Mouse (Mus musculus) neural tube, embryonic 13.5 days (tissue): ENCODE measurements at regions not wholly inside any gene's neighbourhood (a gene's known extent, or its start where the extent isn't known, plus 50 kb on each side); places are given as distances from the start of the nearest gene placed in this dataset.
"Not testable (repeated sequence)": the region's sequence is repeated elsewhere in the genome, so short reads cannot be mapped to it uniquely, and the experiment has no call there.

Source experiments
- ATAC-seq: fragments of 200-750 bp; cut with Nextera tagmentation; 2 replicates; pipeline ENCODE4 v1.8.0; 2017; ENCODE audit warnings: low read depth, mild to moderate bottlenecking, moderate TSS enrichment, moderate library complexity
- H3K27ac ChIP-seq: fragments of 300-500 bp; sonication (generic); replicated peaks from 2 replicates; pipeline ENCODE4 v1.5.1; 2015; ENCODE audit warnings: moderate library complexity, mild to moderate bottlenecking, inconsistent platforms
- H3K27me3 ChIP-seq: fragments of 300-500 bp; sonication (generic); 2 replicates; pipeline ENCODE4 v1.6.1; 2015; ENCODE audit warnings: mild to moderate bottlenecking, inconsistent platforms
- H3K36me3 ChIP-seq: fragments of 300-500 bp; sonication (generic); 2 replicates; pipeline ENCODE4 v1.6.1; 2015; ENCODE audit warnings: mild to moderate bottlenecking, inconsistent platforms
- H3K4me1 ChIP-seq: fragments of 300-500 bp; sonication (generic); replicated peaks from 2 replicates; pipeline ENCODE4 v1.6.1; 2015; ENCODE audit warnings: inconsistent platforms
- H3K4me2 ChIP-seq: fragments of 300-500 bp; sonication (generic); 2 replicates; pipeline ENCODE4 v1.6.1; 2015; ENCODE audit warnings: inconsistent platforms, mild to moderate bottlenecking, moderate library complexity
- H3K4me3 ChIP-seq: fragments of 300-500 bp; sonication (generic); 2 replicates; pipeline ENCODE4 v1.5.1; 2015; ENCODE audit warnings: mild to moderate bottlenecking, inconsistent platforms
- H3K9ac ChIP-seq: fragments of 300-500 bp; sonication (generic); 2 replicates; pipeline ENCODE4 v1.6.1; 2015; ENCODE audit warnings: moderate library complexity, mild to moderate bottlenecking, inconsistent platforms
- H3K9me3 ChIP-seq: fragments of 300-500 bp; sonication (generic); 2 replicates; pipeline ENCODE4 v1.6.1; 2016; ENCODE audit warnings: inconsistent platforms
- whole genome bisulfite sequencing: fragments of 180-500 bp; shearing (Covaris S2); methylation state at CpG from one replicate; pipeline ENCODE4 v1.1.7; 2015; 5-methylcytosine and 5-hydroxymethylcytosine counted together

DNA sequence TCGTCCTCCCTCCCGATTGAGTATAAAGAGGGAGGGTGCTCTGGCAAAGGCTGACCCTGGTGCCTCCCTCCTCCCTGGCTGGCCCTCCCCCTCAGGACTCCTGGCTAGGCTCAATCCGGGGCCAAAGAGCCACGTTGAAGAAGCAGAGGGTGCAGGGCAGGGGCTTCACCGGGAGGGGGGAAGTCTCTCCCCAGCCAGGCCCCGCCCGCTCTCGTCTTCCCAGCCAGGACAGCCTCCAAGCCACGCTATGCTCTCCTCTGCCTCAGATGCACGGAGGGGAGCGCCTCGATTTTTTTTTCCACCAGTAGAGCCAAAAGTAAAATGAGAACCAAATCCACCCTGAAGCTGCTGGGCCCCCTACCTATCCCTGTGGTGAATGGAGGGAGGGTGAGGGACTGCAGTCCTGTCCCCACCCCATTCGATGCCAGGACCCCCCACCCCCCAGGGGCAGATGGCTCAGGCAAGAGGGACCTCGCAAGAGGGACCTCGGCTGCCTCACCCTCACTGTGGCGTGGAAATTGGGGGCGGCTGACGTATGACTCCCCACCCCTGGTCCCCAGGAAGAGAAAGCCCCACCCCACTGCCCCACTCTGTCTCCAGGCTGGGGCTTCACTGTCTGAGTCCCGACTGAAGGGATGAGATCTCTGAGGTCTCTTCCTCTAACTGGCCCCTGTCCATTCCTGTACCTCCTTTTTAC is 53.2 kb upstream of the Col1a1 start:
- Histone ChIP-seq H3K4me2 (peak overlapping the region; percentile 40), H3K9ac (peak overlapping the region; percentile 50), H3K4me3 (no peak overlapping the region), H3K36me3 (no peaks in the 10 kb centered on the region), H3K9me3 (no peaks in the 10 kb centered on the region), H3K4me1 (peaks cover 23% of the 10 kb centered on the region), H3K27me3 (peaks cover 39% of the 10 kb centered on the region), H3K27ac (0 out of 2 replicates have a peak overlapping the region, but pooled peaks have one; percentile 61)
- ATAC-seq, result 0 out of 2 replicates have a peak, but pooled peaks have one; percentile 54
- 5% methylated on average over 19 of the region's 19 CpGs for WGBS

- Histone ChIP-seq H3K27ac (peak overlapping the region; percentile 61), H3K4me1 (peaks cover 23% of the 10 kb centered on the region), H3K4me3 (no peak overlapping the region), H3K9ac (no peak overlapping the region), H3K36me3 (no peaks in the 10 kb centered on the region), H3K9me3 (no peaks in the 10 kb centered on the region), H3K27me3 (peaks cover 39% of the 10 kb centered on the region), H3K4me2 (peak overlapping the region; percentile 40)
- ATAC-seq, result no peak
- 20% methylated on average over 9 of the region's 9 CpGs for WGBS
Measured at GRCm38 (mm10) chr11:94881982-94882686, 53.9 kb upstream of the Col1a1 start.

- Histone ChIP-seq H3K36me3 (no peaks in the 10 kb centered on the region), H3K27me3 (peaks cover 39% of the 10 kb centered on the region), H3K9me3 (no peaks in the 10 kb centered on the region), H3K9ac (peak overlapping the region; percentile 66), H3K4me2 (peak overlapping the region; percentile 54), H3K4me1 (peaks cover 23% of the 10 kb centered on the region), H3K4me3 (peak overlapping the region; percentile 24), H3K27ac (peak overlapping the region; percentile 61)
- 0 out of 2 replicates have a peak, but pooled peaks have one; percentile 25 for ATAC-seq
- WGBS, result 4% methylated on average over 21 of the region's 27 CpGs
Measured at GRCm38 (mm10) chr11:94880896-94881840, 54.9 kb upstream of the Col1a1 start.

GRCm38 (mm10) chr11:94876707-94877106 is 59.3 kb upstream of the Col1a1 start:
- no peak overlapping the region for H3K27ac ChIP-seq
- no peak for ATAC-seq
- no peak overlapping the region for H3K4me2 ChIP-seq
- H3K4me1 ChIP-seq, result peaks cover 27% of the 10 kb centered on the region
- H3K36me3 ChIP-seq, result no peaks in the 10 kb centered on the region
- no peak overlapping the region for H3K4me3 ChIP-seq
- peaks cover 33% of the 10 kb centered on the region for H3K27me3 ChIP-seq
- no peak overlapping the region for H3K9ac ChIP-seq
- 15% methylated on average over 1 of the region's 1 CpGs for WGBS
- no peaks in the 10 kb centered on the region for H3K9me3 ChIP-seq

DNA sequence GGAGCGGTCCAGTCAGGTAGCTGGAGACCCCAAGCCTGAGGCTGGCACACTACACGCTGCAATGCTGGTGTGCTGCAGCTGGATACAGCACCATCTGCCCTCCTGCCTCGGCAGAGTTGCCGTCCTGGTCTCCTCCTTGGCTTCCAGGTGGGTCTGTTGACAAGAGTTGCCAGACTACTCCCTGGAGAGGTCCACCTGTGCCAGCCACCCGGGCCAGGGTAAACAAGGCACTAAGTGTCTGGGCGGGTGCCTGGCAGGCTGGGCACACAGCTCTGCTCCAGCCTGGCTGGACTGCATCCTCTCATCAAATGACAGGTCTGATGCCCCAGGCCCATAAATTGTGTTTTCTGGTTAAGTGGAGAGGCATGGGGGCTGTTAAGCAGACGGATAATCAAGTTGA is 61.0 kb upstream of the Col1a1 start:
- no peak overlapping the region for H3K4me2 ChIP-seq
- H3K27me3 ChIP-seq, result peaks cover 21% of the 10 kb centered on the region
- H3K4me3 ChIP-seq, result no peak overlapping the region
- no peaks in the 10 kb centered on the region for H3K36me3 ChIP-seq
- 64% methylated on average over 7 of the region's 7 CpGs for WGBS
- H3K9me3 ChIP-seq, result no peaks in the 10 kb centered on the region
- no peak for ATAC-seq
- H3K27ac ChIP-seq, result no peak overlapping the region
- peaks cover 17% of the 10 kb centered on the region for H3K4me1 ChIP-seq
- no peak overlapping the region for H3K9ac ChIP-seq

GRCm38 (mm10) chr11:94874155-94874561 is 61.9 kb upstream of the Col1a1 start:
- Histone ChIP-seq H3K4me2 (peak overlapping the region; percentile 61; the same call in 1 of the 2 replicates), H3K27ac (0 out of 2 replicates have a peak overlapping the region, but pooled peaks have one; percentile 38)
- WGBS, result 26% methylated on average over 7 of the region's 7 CpGs

GRCm38 (mm10) chr11:94873693-94874092 is 62.3 kb upstream of the Col1a1 start:
- 0 out of 2 replicates have a peak overlapping the region, but pooled peaks have one; percentile 38 for H3K27ac ChIP-seq
- 6% methylated on average over 7 of the region's 7 CpGs for WGBS
- ATAC-seq, result no peak
- 0 out of 2 replicates have a peak overlapping the region, but pooled peaks have one; percentile 58 for H3K9ac ChIP-seq
- H3K36me3 ChIP-seq, result no peaks in the 10 kb centered on the region
- peak overlapping the region; percentile 61 for H3K4me2 ChIP-seq
- H3K9me3 ChIP-seq, result no peaks in the 10 kb centered on the region
- peaks cover 17% of the 10 kb centered on the region for H3K4me1 ChIP-seq
- H3K4me3 ChIP-seq, result 0 out of 2 replicates have a peak overlapping the region, but pooled peaks have one; percentile 30
- H3K27me3 ChIP-seq, result peaks cover 21% of the 10 kb centered on the region

More at GRCm38 (mm10) chr11:94874155-94874561, 61.9 kb upstream of the Col1a1 start:
- no peak for ATAC-seq
- peaks cover 21% of the 10 kb centered on the region for H3K27me3 ChIP-seq
- H3K4me1 ChIP-seq, result peaks cover 17% of the 10 kb centered on the region
- H3K36me3 ChIP-seq, result no peaks in the 10 kb centered on the region
- no peak overlapping the region for H3K4me3 ChIP-seq
- no peaks in the 10 kb centered on the region for H3K9me3 ChIP-seq
- no peak overlapping the region for H3K9ac ChIP-seq

GRCm38 (mm10) chr11:94872921-94873320 is 63.1 kb upstream of the Col1a1 start:
- no peak overlapping the region for H3K27ac ChIP-seq
- peaks cover 21% of the 10 kb centered on the region for H3K27me3 ChIP-seq
- peak overlapping the region; percentile 58; the same call in 1 of the 2 replicates for H3K9ac ChIP-seq
- peak overlapping the region; percentile 61 for H3K4me2 ChIP-seq
- H3K4me3 ChIP-seq, result peak overlapping the region; percentile 30
- H3K9me3 ChIP-seq, result no peaks in the 10 kb centered on the region
- ATAC-seq, result peak; percentile 48; the same call in 1 of the 2 replicates
- no peaks in the 10 kb centered on the region for H3K36me3 ChIP-seq
- H3K4me1 ChIP-seq, result peaks cover 17% of the 10 kb centered on the region
- WGBS, result under 1% methylated on average over 19 of the region's 19 CpGs

DNA sequence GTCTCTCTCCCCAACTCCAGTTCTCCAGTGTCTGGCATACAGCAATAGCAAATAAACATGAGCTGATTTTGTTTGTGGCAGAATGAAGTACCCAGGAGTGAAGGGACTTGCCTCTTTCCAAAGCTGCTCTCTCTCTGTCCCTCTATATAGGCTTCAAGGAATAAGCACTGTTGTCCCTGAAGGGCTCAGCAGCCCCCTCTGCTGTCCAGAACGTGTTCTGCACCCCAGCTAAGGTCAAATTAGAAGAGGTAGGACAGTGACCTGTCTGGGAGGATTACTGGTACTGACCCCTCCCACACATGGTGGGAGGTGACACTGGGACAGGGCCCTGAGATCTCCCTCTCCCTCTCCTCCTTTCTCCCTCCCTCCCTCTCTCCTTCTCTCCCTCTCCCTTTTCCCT is 65.7 kb upstream of the Col1a1 start:
- no peak overlapping the region for H3K4me2 ChIP-seq

GRCm38 (mm10) chr11:94869866-94870265 is 66.2 kb upstream of the Col1a1 start:
- not testable (repeated sequence) for H3K4me2 ChIP-seq, H3K9ac ChIP-seq, H3K4me3 ChIP-seq, H3K27ac ChIP-seq, H3K9me3 ChIP-seq, H3K36me3 ChIP-seq, ATAC-seq
- Histone ChIP-seq H3K27me3 (peaks cover 17% of the 10 kb centered on the region), H3K4me1 (peaks cover 17% of the 10 kb centered on the region)
- WGBS, result 21% methylated on average over 4 of the region's 4 CpGs

More for the DNA sequence above, 65.7 kb upstream of the Col1a1 start:
- Histone ChIP-seq H3K4me3 (no peak overlapping the region), H3K9ac (no peak overlapping the region), H3K27ac (no peak overlapping the region), H3K27me3 (peaks cover 17% of the 10 kb centered on the region), H3K9me3 (no peaks in the 10 kb centered on the region), H3K4me1 (peaks cover 17% of the 10 kb centered on the region), H3K36me3 (no peaks in the 10 kb centered on the region)
- WGBS, result 0% methylated on average over 1 of the region's 1 CpGs
- no peak for ATAC-seq

DNA sequence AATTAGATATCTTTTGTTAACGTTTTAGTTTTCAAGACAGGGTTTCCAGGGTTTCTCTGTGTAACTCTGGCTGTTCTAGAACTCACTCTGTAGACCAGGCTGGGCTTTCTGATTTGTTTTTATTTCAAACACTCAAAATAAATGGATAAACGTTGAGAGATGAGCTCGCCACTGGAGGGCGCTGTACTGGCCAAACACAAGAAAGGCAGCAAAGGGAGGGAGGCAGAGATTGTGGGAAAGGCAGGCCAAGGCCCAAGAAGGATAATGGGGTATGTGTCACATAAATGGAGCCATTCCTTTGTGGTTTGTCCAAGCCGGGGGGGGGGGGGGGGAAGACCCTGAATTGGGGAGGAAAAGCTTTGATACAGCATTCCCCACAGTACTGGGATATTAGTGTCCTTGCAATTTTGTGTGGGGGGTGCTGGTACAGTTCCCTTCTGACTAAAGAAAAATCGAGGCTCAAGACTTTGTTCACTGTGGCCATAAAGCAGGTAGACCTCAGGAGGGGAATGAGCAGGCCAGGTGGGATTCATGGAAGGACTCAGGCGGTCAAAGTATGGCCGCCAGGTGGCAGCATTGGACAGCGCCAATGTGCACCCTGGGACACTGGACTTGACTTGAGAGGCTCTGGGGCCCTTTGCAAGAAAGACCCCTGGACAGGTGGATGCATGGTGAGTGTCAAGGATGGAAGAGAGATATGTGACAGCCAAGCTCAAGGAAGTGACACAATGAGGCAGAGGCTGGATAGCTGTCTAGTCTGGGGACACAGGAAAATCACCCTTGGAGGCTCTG is 69.7 kb upstream of the Col1a1 start:
- Histone ChIP-seq H3K9me3 (no peaks in the 10 kb centered on the region), H3K36me3 (no peaks in the 10 kb centered on the region), H3K4me2 (no peak overlapping the region), H3K4me1 (no peaks in the 10 kb centered on the region), H3K4me3 (no peak overlapping the region), H3K27ac (no peak overlapping the region), H3K27me3 (no peaks in the 10 kb centered on the region), H3K9ac (no peak overlapping the region)
- ATAC-seq, result no peak
- WGBS, result 16% methylated on average over 9 of the region's 9 CpGs
